ENCODE assay signal across 9 mouse cellular contexts in genomic region chr2:120279961-120280360, GRCm38 (mm10). TPM values are rescaled to one million over a fixed set of nuclear protein-coding genes. Genes with fewer than 3 reads are reported as not detected.
DNase-seq lines count a peak whose midpoint lies in the region; ATAC-seq and TF ChIP-seq lines count a peak whose summit lies in the region.
"Had no signal": no experiment of that assay in that cellular context is flagged by ENCODE, and none has a peak within 500 bp of the region (broad histone marks: within the 10 kb centered on the region; RNA-seq: fewer than 3 reads in every experiment).

No protein-coding gene starts in this region.

- H3K27ac ChIP-seq in forebrain, postnatal 0 days (ENCODE audit: low read depth, low read length) = no peak overlapping the region
- no peak overlapping the region for H3K27ac ChIP-seq in forebrain, embryonic 15.5 days (replicated peaks)
- no peak overlapping the region for H3K27ac ChIP-seq in CH12.LX (ENCODE audit: insufficient read depth, low read depth)
- H3K27ac ChIP-seq: lung, embryonic 15.5 days had no signal

- no peak overlapping the region for H3K4me3 ChIP-seq in forebrain, postnatal 0 days (ENCODE audit: low read depth, low read length)
- H3K4me3 ChIP-seq in forebrain, embryonic 15.5 days = no peak overlapping the region
- no peak overlapping the region for H3K4me3 ChIP-seq in CH12.LX (replicated peaks in 1 of 3; ENCODE audit: low read depth in 2 of 3, low read length in 2 of 3, poor library complexity in 1 of 3)
- H3K4me3 ChIP-seq: lung, embryonic 15.5 days had no signal

- H3K4me1 ChIP-seq in forebrain, postnatal 0 days (ENCODE audit: insufficient read depth) = no peaks in the 10 kb centered on the region
- no peaks in the 10 kb centered on the region for H3K4me1 ChIP-seq in forebrain, embryonic 15.5 days
- H3K4me1 ChIP-seq in CH12.LX (ENCODE audit: control insufficient read depth in 1 of 2, insufficient read depth in 2 of 2) = peaks cover 0 to 3% of the 10 kb centered on the region in 2 experiments; a peak in 1 of 4 replicates
- H3K4me1 ChIP-seq: lung, embryonic 15.5 days had no signal

- H3K36me3 ChIP-seq in forebrain, postnatal 0 days (ENCODE audit: insufficient read depth) = no peaks in the 10 kb centered on the region
- H3K36me3 ChIP-seq in forebrain, embryonic 15.5 days = no peaks in the 10 kb centered on the region
- no peaks in the 10 kb centered on the region for H3K36me3 ChIP-seq in CH12.LX (replicated peaks in 1 of 2; ENCODE audit: control insufficient read depth in 1 of 2, insufficient read depth in 1 of 2, low read length in 1 of 2)
- H3K36me3 ChIP-seq: lung, embryonic 15.5 days had no signal

- DNase-seq in forebrain, postnatal 0 days = peak; percentile 73
- peak; percentile 45 for DNase-seq in CH12.LX (ENCODE audit: extremely low read depth)
- DNase-seq in frontal cortex, postnatal 14 days (ENCODE audit: low spot score in 2 of 2) = peak; percentile 35 to 57
- DNase-seq in layer of hippocampus, adult 9-10 months (ENCODE audit: low spot score) = peak; percentile 58
- peak; percentile 69 for DNase-seq in lung, postnatal 36 days
- peak; percentile 37 to 73 for DNase-seq in spleen, postnatal 4 days (ENCODE audit: low spot score in 2 of 2)

- no peak overlapping the region for H3K4me2 ChIP-seq in forebrain, postnatal 0 days (ENCODE audit: low read depth)
- no peak overlapping the region for H3K4me2 ChIP-seq in forebrain, embryonic 15.5 days (replicated peaks)
- no peak overlapping the region for H3K4me2 ChIP-seq in CH12.LX (ENCODE audit: insufficient read depth, low read depth, poor library complexity, severe bottlenecking)
- H3K4me2 ChIP-seq: lung, embryonic 15.5 days had no signal

- peak; percentile 65 for TF ChIP-seq RAD21 in CH12.LX (IDR thresholded peaks at IDR 0.05; ENCODE audit: low read depth, low read length)

- no peak for TF ChIP-seq EP300 in CH12.LX (IDR thresholded peaks at IDR 0.05; ENCODE audit: low read length)

- dilution Hi-C loops in CH12.LX (cut with MboI; ENCODE audit: extremely low pct_ligation_motif_present, extremely low pct_unique_long_range_greater_than_20kb, low sequenced_read_pairs) = no loop called here

- in situ Hi-C loops in CH12.LX (cut with MboI; ENCODE audit: low pct_ligation_motif_present, low pct_unique_long_range_greater_than_20kb, low sequenced_read_pairs) = loop anchor here (25.0 kb wide), 1 partner anchor 193 kb away; no protein-coding TSS in a partner anchor

- WGBS in forebrain, postnatal 0 days = 14% methylated on average over 8 of the region's 8 CpGs
- WGBS in forebrain, embryonic 15.5 days = 16% methylated on average over 8 of the region's 8 CpGs

- TF ChIP-seq CTCF in forebrain, postnatal 0 days (IDR thresholded peaks at IDR 0.05; ENCODE audit: low read depth) = peak; percentile 88
- TF ChIP-seq CTCF in CH12.LX (conservative IDR thresholded peaks at IDR 0.05 in 1 of 2, IDR thresholded peaks at IDR 0.05 in 1 of 2; ENCODE audit: low read depth in 2 of 2, low read length in 2 of 2) = peak; percentile 83 to 85

- TF ChIP-seq POLR2A in CH12.LX (IDR thresholded peaks at IDR 0.05; ENCODE audit: low read depth, low read length) = no peak

- no peak overlapping the region for H3K9ac ChIP-seq in forebrain, postnatal 0 days
- H3K9ac ChIP-seq in forebrain, embryonic 15.5 days (replicated peaks) = no peak overlapping the region
- H3K9ac ChIP-seq in CH12.LX (ENCODE audit: insufficient read depth, low read depth) = no peak overlapping the region
- H3K9ac ChIP-seq: lung, embryonic 15.5 days had no signal

- H3K9me3 ChIP-seq in forebrain, postnatal 0 days (ENCODE audit: low read length) = no peaks in the 10 kb centered on the region
- H3K9me3 ChIP-seq in forebrain, embryonic 15.5 days = no peaks in the 10 kb centered on the region
- no peaks in the 10 kb centered on the region for H3K9me3 ChIP-seq in CH12.LX (replicated peaks; ENCODE audit: low read length)
- H3K9me3 ChIP-seq: lung, embryonic 15.5 days had no signal

- ATAC-seq in forebrain, postnatal 0 days = peak; percentile 29; the same call in 1 of the 2 replicates
- ATAC-seq in forebrain, embryonic 15.5 days (replicated peaks) = no peak
- ATAC-seq in cerebellum, adult (ENCODE audit: insufficient number of reproducible peaks, low FRiP score, low TSS enrichment) = peak; percentile 43; the same call in 1 of the 2 replicates

- H3K27me3 ChIP-seq in forebrain, postnatal 0 days (ENCODE audit: insufficient read depth, low read length) = no peaks in the 10 kb centered on the region
- H3K27me3 ChIP-seq in forebrain, embryonic 15.5 days = no peaks in the 10 kb centered on the region
- H3K27me3 ChIP-seq in CH12.LX (replicated peaks) = peaks cover under 1% of the 10 kb centered on the region
- H3K27me3 ChIP-seq: lung, embryonic 15.5 days had no signal

- no peaks in the 10 kb centered on the region for H3K79me2 ChIP-seq in CH12.LX (replicated peaks; ENCODE audit: control insufficient read depth, extremely low read depth, insufficient read depth, poor library complexity, severe bottlenecking)

TF ChIP-seq in CH12.LX, 34 proteins besides CTCF, POLR2A, EP300 and RAD21:
- TF ChIP-seq SMC3 (IDR thresholded peaks at IDR 0.05; ENCODE audit: low read depth, low read length) (peak; percentile 74), JUND (conservative IDR thresholded peaks at IDR 0.05; ENCODE audit: low read depth, low read length) (no peak)

RNA-seq across cellular contexts. Expression of gene Pla2g4d, which starts 9.0 kb away (rescaled TPM):
- 0.15 TPM in 1 of 2 replicates, not detected in the other for total RNA-seq in forebrain, postnatal 0 days (2014; rRNA removed)
- 0.07 and 0.21 TPM in 2 replicates for polyA plus RNA-seq in forebrain, postnatal 0 days (2015; fragmentation: Nextera tagmentation; extraction: Ambion mirVana)
- not detected in 2 replicates for polyA plus RNA-seq in forebrain, embryonic 15.5 days (2015; fragmentation: Nextera tagmentation; extraction: Ambion mirVana)
- total RNA-seq in CH12.LX (2012; rRNA removed) (not detected in 2 replicates), CH12.LX (2014; rRNA removed) (not detected in 2 replicates)
- not detected in 2 replicates for polyA plus RNA-seq in CH12.LX (2012; ENCODE audit: insufficient read length, low read depth)
- polyA plus RNA-seq: lung, embryonic 15.5 days had no signal

RNA-seq across cellular contexts. Expression of gene Pla2g4f, which starts 34.0 kb away (rescaled TPM):
- not detected in 2 replicates for total RNA-seq in forebrain, postnatal 0 days (2014; rRNA removed)
- polyA plus RNA-seq in forebrain, postnatal 0 days (2015; fragmentation: Nextera tagmentation; extraction: Ambion mirVana) = not detected in 2 replicates
- not detected in 2 replicates for polyA plus RNA-seq in forebrain, embryonic 15.5 days (2015; fragmentation: Nextera tagmentation; extraction: Ambion mirVana)
- total RNA-seq in CH12.LX (2012; rRNA removed) (0.84 and 1.3 TPM in 2 replicates), CH12.LX (2014; rRNA removed) (not detected in 2 replicates)
- polyA plus RNA-seq in CH12.LX (2012; ENCODE audit: insufficient read length, low read depth) = 0.30 and 0.34 TPM in 2 replicates

RNA-seq across cellular contexts. Expression of gene Pla2g4e, which starts 34.8 kb away (rescaled TPM):
- 10.4 and 13.1 TPM in 2 replicates for total RNA-seq in forebrain, postnatal 0 days (2014; rRNA removed)
- 6.6 and 8.6 TPM in 2 replicates for polyA plus RNA-seq in forebrain, postnatal 0 days (2015; fragmentation: Nextera tagmentation; extraction: Ambion mirVana)
- polyA plus RNA-seq in forebrain, embryonic 15.5 days (2015; fragmentation: Nextera tagmentation; extraction: Ambion mirVana) = 1.7 and 1.8 TPM in 2 replicates
- total RNA-seq in CH12.LX (2012; rRNA removed) (not detected in 2 replicates), CH12.LX (2014; rRNA removed) (not detected in 2 replicates)
- not detected in 2 replicates for polyA plus RNA-seq in CH12.LX (2012; ENCODE audit: insufficient read length, low read depth)
